Mouse (Mus musculus): ENCODE measurements around the gene Camta2.

DNA sequence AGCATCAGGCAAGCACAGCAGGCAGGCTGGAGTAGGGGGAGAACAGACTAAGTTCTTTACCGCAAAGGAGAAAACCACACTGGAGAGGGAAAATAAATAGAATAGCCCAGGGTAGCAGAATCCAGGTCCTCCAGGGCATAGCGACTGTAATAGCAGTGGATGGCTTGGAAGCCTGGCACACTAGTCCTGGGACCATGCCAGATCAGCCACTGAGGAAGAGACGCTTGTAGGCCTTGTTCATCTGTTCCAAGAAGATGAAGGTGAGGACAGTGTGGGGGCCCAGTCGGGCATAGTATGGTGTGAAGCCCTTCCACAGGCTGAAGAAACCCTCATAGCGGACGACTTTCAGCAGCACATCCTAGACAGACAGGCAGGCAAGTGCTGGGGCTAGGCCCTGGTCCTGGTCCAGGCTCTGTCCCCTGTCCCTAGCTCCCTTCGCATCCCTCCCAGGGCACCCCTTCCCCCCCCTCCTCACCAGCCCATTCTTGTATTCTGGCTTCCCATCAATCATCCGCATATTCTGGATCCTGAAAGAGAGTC lies 43.3 kb downstream of the Camta2 start:
- TF ChIP-seq POLR2AphosphoS2 (IDR thresholded peaks at IDR 0.05; ENCODE audit: low read depth, low read length) = no peak
- no peak for TF ChIP-seq BHLHE40 (IDR thresholded peaks at IDR 0.05; ENCODE audit: low read depth, low read length)
- TF ChIP-seq POLR2A (IDR thresholded peaks at IDR 0.05; ENCODE audit: low read depth, low read length) = no peak
- no peak for TF ChIP-seq IRF4 (IDR thresholded peaks at IDR 0.05; ENCODE audit: low read depth, low read length)
- no peak for TF ChIP-seq CTCF (conservative IDR thresholded peaks at IDR 0.05 in 1 of 2, IDR thresholded peaks at IDR 0.05 in 1 of 2; ENCODE audit: low read depth in 2 of 2, low read length in 2 of 2)
- TF ChIP-seq KAT2A (IDR thresholded peaks at IDR 0.05; ENCODE audit: insufficient replicate concordance, low read length) = no peak
- no peak for TF ChIP-seq CHD1 (IDR thresholded peaks at IDR 0.05; ENCODE audit: low read depth, low read length)
- TF ChIP-seq RCOR1 (conservative IDR thresholded peaks at IDR 0.05; ENCODE audit: low read depth, low read length) = no peak
- TF ChIP-seq TBP (conservative IDR thresholded peaks at IDR 0.05; ENCODE audit: low read depth, low read length) = no peak
- no peak for TF ChIP-seq GABPA (IDR thresholded peaks at IDR 0.05; ENCODE audit: insufficient replicate concordance, low read depth, low read length)
- no peak for TF ChIP-seq JUND (conservative IDR thresholded peaks at IDR 0.05; ENCODE audit: low read depth, low read length)

Measured in CH12.LX (cell line).